Mouse (Mus musculus): ENCODE results near the gene Gm6020.
"Not testable (repeated sequence)": the region's sequence is repeated elsewhere in the genome, so short reads cannot be mapped to it uniquely, and the experiment has no call there.

The Gm6020 gene

DNA sequence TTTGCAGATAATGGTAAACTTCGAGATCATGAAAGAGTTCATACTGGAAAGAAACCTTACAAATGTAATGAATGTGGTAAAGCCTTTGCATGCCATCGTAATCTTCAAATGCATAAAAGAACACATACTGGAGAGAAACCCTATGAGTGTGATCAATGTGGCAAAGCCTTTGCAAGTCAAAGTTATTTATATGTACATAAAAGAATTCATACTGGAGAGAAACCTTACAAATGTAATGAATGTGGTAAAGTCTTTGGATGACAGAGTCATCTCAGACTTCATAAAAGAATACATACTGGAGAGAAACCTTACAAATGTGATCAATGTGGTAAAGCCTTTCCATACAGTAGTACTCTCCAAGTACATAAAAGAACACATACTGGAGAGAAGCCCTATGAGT is at the start of gene Gm6020:
Gene Gm6020, plus strand, starts transcription at position 301 of the 400 bp plus-strand sequence.
- not testable (repeated sequence) for DNase-seq (ENCODE audit: low read depth, low spot score)

- DNase-seq (ENCODE audit: low read depth, low spot score), result no peak
These were observed 45.0 kb upstream of the Gm6020 start for GRCm38 (mm10) chr19:61138655-61139054.

DNA sequence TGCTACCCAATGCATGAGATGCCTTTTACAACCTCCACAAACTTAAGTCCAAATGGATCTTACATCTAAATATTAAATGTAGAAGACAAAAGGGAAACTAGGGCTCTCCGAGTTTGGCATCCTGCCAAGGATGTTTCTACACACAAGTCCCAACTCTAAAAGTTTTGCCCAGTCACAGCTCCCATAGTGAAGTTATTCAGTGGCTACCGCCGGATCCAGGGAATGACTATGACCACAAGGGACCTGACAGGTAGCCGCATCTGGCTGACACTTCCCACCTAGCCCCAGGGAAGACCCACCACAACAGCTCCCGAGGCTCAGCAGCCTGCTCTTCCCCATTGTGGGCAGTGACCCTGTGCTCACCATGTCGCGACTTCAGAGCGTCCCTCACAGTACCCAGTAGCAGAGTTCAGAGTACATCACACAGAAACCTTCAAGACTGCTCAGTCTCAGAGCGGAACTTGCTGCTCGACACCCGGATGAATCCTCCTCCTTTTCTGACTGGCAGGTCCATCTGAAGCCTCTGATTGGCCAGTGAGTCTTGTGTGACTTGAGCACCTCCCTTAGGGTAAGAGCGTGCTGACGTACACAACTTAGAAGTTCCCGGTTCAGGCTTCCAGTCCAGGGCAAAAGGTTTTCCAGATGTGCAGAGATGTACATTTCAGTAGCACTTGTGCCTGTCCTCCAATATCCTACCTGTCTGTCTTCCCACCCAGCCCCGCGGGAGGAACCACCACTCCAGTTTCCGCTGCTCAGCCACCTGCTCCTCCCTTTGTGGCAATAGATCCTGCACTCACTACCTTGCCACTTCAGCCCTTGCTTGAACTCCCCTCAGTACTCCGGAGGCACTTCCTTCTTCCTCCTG is 43.1 kb upstream of the Gm6020 start, which contains the start of gene Zfp950:
Gene Zfp950, minus strand, starts transcription at position 499 of the 865 bp plus-strand sequence.
- peak; percentile 92 for DNase-seq (ENCODE audit: low read depth, low spot score)

DNA sequence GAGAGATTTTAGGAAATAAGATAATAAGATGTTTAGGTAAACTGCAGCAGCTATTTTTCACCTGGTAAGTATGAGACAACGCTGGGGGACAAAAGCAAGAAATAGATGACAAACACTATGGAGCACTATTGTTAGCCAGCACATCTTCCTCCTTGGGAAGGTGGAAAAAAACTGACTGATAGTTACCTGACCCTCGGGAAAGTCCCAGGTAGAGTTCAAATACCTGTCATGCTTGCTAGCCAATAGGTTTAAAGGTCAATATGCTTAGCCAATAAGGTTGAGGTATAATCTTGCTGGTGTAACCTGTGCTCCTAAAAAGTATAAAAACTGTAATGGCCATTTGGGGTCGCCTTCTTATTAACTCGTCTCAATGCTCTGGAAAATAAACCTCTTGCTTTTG is 42.4 kb upstream of the Gm6020 start:
- DNase-seq (ENCODE audit: low read depth, low spot score), result no peak

DNA sequence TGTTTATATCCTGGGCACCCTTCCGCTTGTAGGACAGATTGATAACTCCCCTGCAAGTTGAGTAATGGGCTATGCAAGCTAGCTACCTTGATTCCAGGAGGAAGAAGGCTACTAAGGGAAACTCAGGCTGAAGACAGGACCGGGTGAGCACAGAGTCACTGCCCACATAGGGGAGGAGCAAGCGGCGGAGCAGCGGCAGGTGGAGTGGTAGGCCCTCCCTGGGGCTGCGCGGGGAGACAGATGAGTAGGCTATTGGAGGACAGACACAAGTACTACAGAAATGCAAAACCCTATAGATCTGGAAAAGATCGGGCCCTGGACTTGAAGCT is 32.4 kb upstream of the Gm6020 start:
- peak; percentile 46 for DNase-seq (ENCODE audit: low read depth, low spot score)

- peak; percentile 32 for DNase-seq (ENCODE audit: low read depth, low spot score)
These were observed 31.8 kb upstream of the Gm6020 start for GRCm38 (mm10) chr19:61151701-61152420.

- DNase-seq (ENCODE audit: low read depth, low spot score), result no peak
These were observed 7.8 kb upstream of the Gm6020 start, which contains the start of gene Gm7102 for GRCm38 (mm10) chr19:61175756-61176324. Gm7102 (minus strand) TSS chr19:61176309.

- DNase-seq (ENCODE audit: low read depth, low spot score), result peak; percentile 92
These were observed 15.6 kb downstream of the Gm6020 start for GRCm38 (mm10) chr19:61199316-61199715.

GRCm38 (mm10) chr19:61199836-61200235 is 16.1 kb downstream of the Gm6020 start:
- DNase-seq (ENCODE audit: low read depth, low spot score), result peak; percentile 51

DNA sequence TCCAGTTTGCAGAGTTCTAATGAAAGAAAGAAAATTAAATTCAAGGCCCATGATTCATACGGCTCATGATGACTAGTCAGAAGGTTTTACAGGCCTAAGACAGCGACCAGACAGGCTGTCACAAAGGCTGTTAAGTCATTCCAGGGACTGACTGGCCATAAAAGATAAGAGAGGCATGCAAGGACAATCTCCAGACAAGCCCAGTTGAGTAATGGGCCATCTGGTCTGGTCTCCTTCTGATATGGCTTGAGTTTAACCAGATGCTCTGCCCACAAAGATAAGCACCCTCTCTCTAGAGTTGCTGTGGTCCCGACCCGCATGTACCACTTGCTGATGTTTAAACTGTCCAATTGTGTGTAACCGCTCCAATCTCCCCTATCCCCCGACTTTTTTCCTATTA is 23.8 kb downstream of the Gm6020 start:
- DNase-seq (ENCODE audit: low read depth, low spot score), result not testable (repeated sequence)

DNA sequence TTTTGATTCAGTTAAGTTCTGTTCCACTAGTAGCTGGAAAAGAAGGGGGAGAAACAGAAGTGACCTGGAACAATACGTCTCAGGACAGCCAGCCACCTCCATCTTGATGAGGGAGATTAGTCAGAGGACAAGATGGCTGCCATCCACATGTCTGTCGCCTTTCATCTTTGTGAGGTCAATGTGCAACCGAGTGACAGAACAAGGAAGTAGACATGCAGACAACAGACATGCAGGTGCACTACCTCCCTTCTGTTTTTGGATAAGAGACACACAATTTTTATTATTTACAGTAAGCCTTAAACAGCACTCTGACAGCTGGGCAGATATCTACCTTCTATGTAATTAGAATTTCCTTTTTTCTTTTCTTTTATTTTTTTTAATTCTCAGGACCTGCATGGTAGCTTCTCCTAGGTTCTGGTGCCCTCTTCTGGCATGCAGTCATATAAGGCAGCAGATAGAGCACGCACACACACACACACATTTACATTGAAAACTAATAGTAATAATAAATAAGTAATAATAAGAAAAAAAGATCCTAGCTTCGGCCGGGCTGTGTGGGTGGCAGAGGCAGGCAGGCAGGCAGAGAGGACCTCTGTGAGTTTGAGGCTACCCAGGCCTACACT is 40.1 kb downstream of the Gm6020 start:
- peak; percentile 29 for DNase-seq (ENCODE audit: low read depth, low spot score)

DNA sequence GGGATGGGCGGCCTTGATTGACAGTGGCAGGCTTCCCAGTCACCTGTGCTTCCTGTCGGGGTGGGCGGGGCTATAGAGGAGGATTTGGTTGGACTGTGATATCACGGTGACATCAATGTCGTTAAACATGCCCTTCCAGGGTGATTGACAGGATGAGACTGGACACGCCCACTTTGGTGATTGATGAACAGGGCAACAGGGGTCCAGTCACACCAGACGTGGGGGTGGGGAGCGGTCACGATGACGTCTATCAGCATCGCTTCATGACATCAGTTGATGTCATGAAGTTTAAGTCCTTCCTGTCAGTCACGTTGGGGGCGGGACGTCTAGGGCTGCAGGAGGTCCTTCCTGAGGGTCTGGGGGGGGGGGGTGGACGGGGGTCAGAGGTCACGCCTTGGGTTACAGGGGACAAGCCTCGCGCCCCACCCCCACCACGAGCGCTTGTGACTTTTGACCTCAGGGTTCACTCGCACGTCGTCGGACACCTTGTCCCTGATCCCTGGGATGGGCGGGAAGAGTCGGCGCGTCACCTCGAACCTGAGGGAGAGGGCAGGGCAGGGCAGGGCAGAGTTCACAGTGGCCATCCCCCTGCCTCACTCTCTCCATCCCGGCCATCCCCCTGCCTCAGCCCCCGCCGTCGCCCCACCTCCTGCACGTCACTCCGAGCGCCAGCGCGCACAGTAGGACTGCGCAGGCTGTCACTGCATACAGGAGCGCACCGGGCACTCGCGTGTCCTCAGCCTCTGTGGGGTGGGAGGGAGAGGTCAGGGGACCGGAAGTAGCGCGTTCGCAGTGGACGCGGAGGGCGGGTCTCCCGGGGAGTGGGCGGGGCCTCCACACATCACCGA is 41.2 kb downstream of the Gm6020 start:
- DNase-seq (ENCODE audit: low read depth, low spot score), result peak; percentile 44

GRCm38 (mm10) chr19:61225526-61226400 is 42.1 kb downstream of the Gm6020 start:
- no peak for DNase-seq (ENCODE audit: low read depth, low spot score)

GRCm38 (mm10) chr19:61226401-61226927 is 42.8 kb downstream of the Gm6020 start:
- DNase-seq (ENCODE audit: low read depth, low spot score), result peak; percentile 95

GRCm38 (mm10) chr19:61226928-61227854 is 43.5 kb downstream of the Gm6020 start:
- peak; percentile 96 for DNase-seq (ENCODE audit: low read depth, low spot score)

DNA sequence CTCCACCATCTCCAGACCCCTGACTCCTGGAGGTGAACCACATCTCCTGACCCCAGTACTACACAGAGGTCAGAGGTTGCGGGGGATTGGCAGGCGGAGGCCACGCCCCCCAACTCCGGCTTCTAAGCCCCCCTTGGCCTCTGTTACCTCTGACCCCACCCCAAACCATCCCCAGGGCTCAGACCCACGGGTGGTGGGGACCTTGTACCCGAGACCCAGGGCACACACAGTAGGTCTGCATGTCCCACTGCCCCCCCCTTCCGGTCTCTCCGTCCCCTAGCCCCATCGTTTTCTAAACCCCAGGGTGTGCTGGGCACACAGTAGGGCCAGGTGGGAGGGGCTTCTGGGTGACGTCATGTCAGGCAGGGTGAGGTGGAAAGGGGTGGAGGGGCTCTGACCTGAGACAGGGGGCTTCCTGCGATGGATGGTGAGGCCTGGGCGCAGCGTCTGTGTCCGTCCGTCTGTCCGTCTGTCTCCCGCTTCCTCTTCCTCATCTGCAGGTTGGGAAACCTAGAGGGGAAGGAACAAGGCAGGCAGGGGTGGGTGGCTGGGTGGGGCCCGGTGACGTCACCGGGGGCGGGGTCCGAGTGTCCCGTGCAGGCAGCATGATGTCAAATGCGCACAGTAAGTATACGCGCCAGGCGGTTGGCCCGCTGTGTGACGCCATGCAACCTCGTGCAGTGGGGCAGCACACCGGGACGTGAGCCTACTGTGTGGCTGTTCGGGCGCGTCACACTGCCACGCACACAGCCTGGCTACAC is 44.4 kb downstream of the Gm6020 start, which contains the start of gene Csf2ra:
Gene Csf2ra, minus strand, starts transcription at position 489 of the 761 bp plus-strand sequence.
- peak; percentile 47 for DNase-seq (ENCODE audit: low read depth, low spot score)

All from CD4-positive helper T cell, adult 2 months (primary cell).